Mouse (Mus musculus) heart, embryonic 15.5 days (tissue): ENCODE data around the gene Mfap4. TPM values are rescaled to one million over a fixed set of nuclear protein-coding genes. Genes with fewer than 3 reads are reported as not detected.

ENCODE experiments used
- ATAC-seq: fragments of 200-750 bp; cut with Nextera tagmentation; replicated peaks from 2 replicates; pipeline ENCODE4 v1.8.0; 2017; ENCODE audit warnings: low read depth, moderate TSS enrichment; ENCODE audit not compliant: insufficient number of reproducible peaks, insufficient read depth, low FRiP score
- H3K27ac ChIP-seq: fragments of 300-500 bp; sonication (generic); 2 replicates; pipeline ENCODE4 v1.5.1; 2015; ENCODE audit warnings: mild to moderate bottlenecking, inconsistent platforms
- H3K27me3 ChIP-seq: fragments of 300-500 bp; sonication (generic); 2 replicates; pipeline ENCODE4 v1.6.1; 2015; ENCODE audit warnings: inconsistent platforms
- H3K36me3 ChIP-seq: fragments of 300-500 bp; sonication (generic); 2 replicates; pipeline ENCODE4 v1.6.1; 2015; ENCODE audit warnings: mild to moderate bottlenecking, inconsistent platforms
- H3K4me1 ChIP-seq: fragments of 300-500 bp; sonication (generic); replicated peaks from 2 replicates; pipeline ENCODE4 v1.6.1; 2015; ENCODE audit warnings: inconsistent platforms
- H3K4me2 ChIP-seq: fragments of 300-500 bp; sonication (generic); 2 replicates; pipeline ENCODE4 v1.6.1; 2015; ENCODE audit warnings: inconsistent platforms, mild to moderate bottlenecking, moderate library complexity
- H3K4me3 ChIP-seq: fragments of 300-500 bp; sonication (generic); 2 replicates; pipeline ENCODE4 v1.5.1; 2015; ENCODE audit warnings: mild to moderate bottlenecking, inconsistent platforms
- H3K9ac ChIP-seq: fragments of 300-500 bp; sonication (generic); 2 replicates; pipeline ENCODE4 v1.6.1; 2015; ENCODE audit warnings: mild to moderate bottlenecking, inconsistent platforms
- H3K9me3 ChIP-seq: fragments of 300-500 bp; sonication (generic); replicated peaks from 2 replicates; pipeline ENCODE4 v1.6.1; 2016; ENCODE audit warnings: inconsistent platforms
- WGBS: fragments of 180-500 bp; shearing (Covaris S2); methylation state at CpG from one replicate; pipeline ENCODE4 v1.1.7; 2015; ENCODE audit warnings: mixed read lengths; 5-methylcytosine and 5-hydroxymethylcytosine counted together
- polyA plus RNA-seq: library from polyadenylated mRNA; unstranded; fragments of >200 nt; fragmentation: Nextera tagmentation; extraction: Ambion mirVana; gene quantifications from 2 replicates; pipeline ENCODE4 v1.2.1, GENCODE M21; 2015

The Mfap4 gene
- polyA plus RNA-seq, 1 experiment from 2014 or later = 160 TPM

DNA sequence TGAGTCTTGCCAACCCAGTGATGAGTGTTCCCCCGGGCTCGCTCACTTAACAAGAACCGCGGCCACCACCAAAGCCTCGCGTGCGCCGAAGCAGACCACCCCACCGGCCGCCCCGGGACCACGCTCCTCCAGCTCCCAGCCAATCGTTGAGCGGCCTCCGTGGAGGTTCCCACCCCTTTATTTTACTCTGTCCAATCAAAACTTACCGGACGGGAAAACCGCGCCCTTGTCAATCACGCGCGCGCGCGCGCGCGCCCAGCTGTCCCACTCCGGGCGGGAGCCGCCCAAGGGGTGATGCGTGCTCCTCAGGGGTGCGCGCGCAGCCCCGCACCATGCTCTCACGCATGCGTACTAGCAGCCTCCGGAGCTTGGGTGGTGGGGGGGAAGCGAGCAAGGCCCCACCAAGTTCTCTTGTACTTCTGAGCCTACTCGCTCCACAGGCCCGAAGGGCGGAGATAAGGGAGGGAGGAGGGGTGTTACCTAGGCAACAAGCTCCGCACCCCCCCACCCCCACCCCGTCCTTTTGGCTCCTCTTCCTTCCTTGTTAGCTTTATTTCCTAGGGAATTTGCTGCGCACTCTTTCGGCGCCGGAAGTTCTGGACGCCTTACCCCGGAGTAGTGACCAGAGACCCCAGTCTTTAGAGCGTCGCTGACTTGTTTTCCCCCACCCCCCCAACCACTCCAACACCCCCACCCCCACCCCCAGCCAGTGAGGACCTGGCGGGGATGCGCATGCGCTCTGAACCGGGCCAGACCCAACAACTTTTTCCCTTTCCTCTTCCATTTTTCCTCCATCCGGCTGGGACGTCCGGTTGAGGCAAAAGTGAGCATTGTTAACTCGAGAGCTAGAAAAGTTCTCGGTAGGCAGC lies 9.1 kb downstream of the Mfap4 start, which contains the start of gene Mapk7:
Gene Mapk7, minus strand, starts transcription at position 278 of the 869 bp plus-strand sequence.
- Histone ChIP-seq H3K4me2 (peak within 1 kb of the TSS; percentile 84), H3K36me3 (peaks cover 33% of the 10 kb centered on the region), H3K9ac (peak within 1 kb of the TSS; percentile 65), H3K4me3 (peak within 1 kb of the TSS; percentile 78), H3K27me3 (no peaks in the 10 kb centered on the region), H3K9me3 (no peaks in the 10 kb centered on the region), H3K4me1 (peaks cover 22% of the 10 kb centered on the region), H3K27ac (peak within 1 kb of the TSS; percentile 79)
- under 1% methylated on average over 61 of the region's 62 CpGs for WGBS
- ATAC-seq = peak; percentile 92

DNA sequence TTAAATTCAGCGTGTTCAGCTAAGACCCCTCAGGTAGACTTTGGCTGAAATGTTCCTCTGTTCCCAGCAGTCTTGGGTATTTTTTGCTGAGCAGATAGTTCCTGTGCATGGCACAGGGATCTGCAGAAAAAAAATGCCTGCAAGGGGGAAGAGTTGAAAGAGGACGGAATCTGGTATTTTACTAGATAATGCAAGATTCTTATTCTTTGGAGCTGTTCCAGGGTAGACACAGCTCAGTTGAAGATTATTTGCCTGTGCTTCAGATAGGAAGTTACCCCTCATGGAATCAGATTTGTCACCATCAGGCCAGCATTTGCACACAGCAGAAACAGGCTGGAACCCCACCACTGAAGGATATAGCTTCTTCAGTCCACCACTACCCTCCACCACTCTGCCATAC lies 10.3 kb downstream of the Mfap4 start:
- Histone ChIP-seq H3K27ac (peak overlapping the region; percentile 79; the same call in 1 of the 2 replicates), H3K27me3 (no peaks in the 10 kb centered on the region), H3K4me2 (no peak overlapping the region), H3K36me3 (peaks cover 22% of the 10 kb centered on the region), H3K4me3 (no peak overlapping the region), H3K9me3 (no peaks in the 10 kb centered on the region), H3K4me1 (peaks cover 27% of the 10 kb centered on the region), H3K9ac (no peak overlapping the region)
- 78% methylated on average over 2 of the region's 2 CpGs for WGBS
- no peak for ATAC-seq

DNA sequence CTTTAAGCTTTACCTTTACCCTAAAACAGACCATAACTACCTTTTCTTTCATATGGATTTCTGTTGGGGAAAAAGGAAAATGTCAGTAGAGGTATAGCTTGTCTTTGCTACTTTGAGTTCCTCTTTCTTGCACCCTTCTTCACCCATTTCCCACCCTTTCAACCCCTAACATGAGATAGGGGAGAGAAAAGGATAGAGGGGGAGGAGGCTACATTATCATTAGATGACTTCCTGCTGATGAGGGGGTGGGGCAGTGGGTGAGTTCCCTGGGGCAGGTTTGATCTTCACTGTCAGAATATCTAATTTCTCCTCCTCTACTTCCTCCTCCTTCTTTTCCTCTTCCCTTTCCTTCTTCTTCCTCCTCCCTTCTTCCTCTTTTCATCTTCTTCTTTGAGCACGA lies 12.3 kb downstream of the Mfap4 start:
- H3K27me3 ChIP-seq = no peaks in the 10 kb centered on the region
- no peaks in the 10 kb centered on the region for H3K9me3 ChIP-seq
- H3K4me1 ChIP-seq = peaks cover 27% of the 10 kb centered on the region
- no peak for ATAC-seq
- 85% methylated on average over 1 of the region's 1 CpGs for WGBS
- H3K27ac ChIP-seq = no peak overlapping the region
- H3K4me3 ChIP-seq = no peak overlapping the region
- no peak overlapping the region for H3K4me2 ChIP-seq
- peaks cover 4% of the 10 kb centered on the region for H3K36me3 ChIP-seq
- H3K9ac ChIP-seq = no peak overlapping the region

DNA sequence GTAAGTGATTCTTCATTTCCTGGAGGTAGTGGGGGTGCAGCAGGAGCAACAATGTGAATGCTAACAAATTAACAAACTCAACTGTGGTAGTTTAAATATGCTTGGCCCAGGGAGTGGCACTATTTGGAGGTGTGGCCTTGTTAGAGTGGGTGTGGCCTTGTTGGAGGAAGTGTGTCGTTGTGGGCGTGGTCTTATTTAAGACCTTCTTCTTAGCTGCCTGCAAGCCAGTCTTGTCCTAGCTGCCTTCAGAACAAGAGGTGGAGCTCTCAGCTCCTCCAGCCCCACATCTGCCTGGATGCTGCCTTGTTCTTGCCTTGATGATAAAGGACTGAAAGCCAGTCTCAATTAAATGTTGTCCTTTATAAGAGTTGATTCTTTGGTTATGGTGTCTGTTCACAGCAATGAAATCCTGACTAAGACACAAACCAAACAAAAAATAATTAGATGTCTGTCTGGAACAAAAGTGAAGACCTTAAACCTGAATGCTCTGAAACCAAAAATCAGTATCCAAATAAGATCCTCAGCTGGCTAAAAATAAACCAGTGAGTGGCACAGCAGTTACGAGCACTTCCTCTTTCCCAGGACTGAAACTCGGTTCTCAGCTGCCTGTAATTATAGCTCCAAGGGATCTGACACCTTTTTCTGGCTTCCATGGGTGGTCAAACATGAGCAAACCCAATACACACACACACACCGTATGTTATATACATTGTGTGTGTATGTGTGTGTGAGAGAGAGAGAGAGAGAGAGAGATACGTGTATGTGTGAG lies 13.7 kb downstream of the Mfap4 start:
- Histone ChIP-seq H3K27ac (peak overlapping the region; percentile 62), H3K27me3 (no peaks in the 10 kb centered on the region), H3K36me3 (no peaks in the 10 kb centered on the region), H3K4me3 (no peak overlapping the region), H3K4me1 (peaks cover 17% of the 10 kb centered on the region), H3K9me3 (no peaks in the 10 kb centered on the region), H3K9ac (no peak overlapping the region), H3K4me2 (no peak overlapping the region)
- 54% methylated on average over 6 of the region's 6 CpGs for WGBS
- ATAC-seq = no peak

DNA sequence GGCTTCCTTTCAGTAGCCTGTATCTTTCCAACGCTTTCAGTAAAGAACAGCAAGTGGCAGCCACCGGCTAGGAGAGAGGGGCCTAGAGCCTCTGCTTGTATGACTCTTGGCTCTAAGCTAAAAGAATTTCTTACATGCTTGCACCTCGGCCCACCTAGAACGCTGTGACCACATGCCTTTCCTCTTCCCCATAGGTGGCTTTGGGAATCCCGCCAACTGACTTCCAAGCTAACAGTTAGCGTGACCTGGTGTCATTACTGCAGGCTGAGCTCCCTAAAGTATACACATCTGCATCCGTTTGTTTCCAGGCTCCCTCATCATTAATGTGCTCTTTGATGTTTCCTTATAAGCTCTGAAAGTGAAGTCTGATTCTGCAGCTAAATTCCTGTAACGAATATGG lies 18.7 kb downstream of the Mfap4 start:
- H3K27me3 ChIP-seq = no peaks in the 10 kb centered on the region
- H3K4me1 ChIP-seq = peaks cover 17% of the 10 kb centered on the region
- no peak overlapping the region for H3K4me3 ChIP-seq
- H3K36me3 ChIP-seq = no peaks in the 10 kb centered on the region
- no peak overlapping the region for H3K27ac ChIP-seq
- WGBS = 75% methylated on average over 8 of the region's 8 CpGs
- H3K4me2 ChIP-seq = no peak overlapping the region
- H3K9me3 ChIP-seq = no peaks in the 10 kb centered on the region
- no peak for ATAC-seq
- no peak overlapping the region for H3K9ac ChIP-seq

DNA sequence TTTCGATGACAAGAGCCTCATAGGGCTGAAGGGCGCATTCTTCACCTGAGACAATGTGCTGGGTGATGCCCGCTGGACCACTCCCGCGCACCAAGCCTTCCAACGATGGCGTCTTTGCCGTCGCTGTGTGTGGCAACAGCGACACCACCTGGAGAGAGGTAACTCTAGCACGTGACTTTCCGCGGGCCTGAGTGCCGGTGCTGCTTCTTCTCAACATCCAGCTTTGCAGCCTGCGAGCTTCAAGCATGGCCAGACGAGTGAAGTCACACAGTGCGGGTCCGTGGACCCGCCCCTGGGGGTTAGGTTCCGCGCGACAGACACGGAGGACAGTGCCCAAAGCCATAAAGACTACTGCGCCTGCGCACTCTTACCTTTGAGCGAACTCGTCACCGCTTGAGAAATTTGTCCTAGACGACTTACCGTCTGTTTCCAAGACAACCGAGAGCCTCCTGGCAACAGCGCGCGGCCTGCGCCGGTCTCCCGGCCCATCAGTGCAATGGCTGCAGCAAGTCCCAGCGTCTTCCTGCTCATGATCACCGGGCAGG lies 19.6 kb downstream of the Mfap4 start, which contains the start of gene B9d1:
Gene B9d1, plus strand, starts transcription at position 432 of the 545 bp plus-strand sequence.
- H3K9me3 ChIP-seq = no peaks in the 10 kb centered on the region
- H3K27ac ChIP-seq = peak within 1 kb of the TSS; percentile 74
- under 1% methylated on average over 39 of the region's 39 CpGs for WGBS
- H3K4me1 ChIP-seq = peaks cover 11% of the 10 kb centered on the region
- H3K4me3 ChIP-seq = peak within 1 kb of the TSS; percentile 66
- ATAC-seq = peak; percentile 83
- no peaks in the 10 kb centered on the region for H3K36me3 ChIP-seq
- peak within 1 kb of the TSS; percentile 71 for H3K9ac ChIP-seq
- H3K27me3 ChIP-seq = no peaks in the 10 kb centered on the region
- H3K4me2 ChIP-seq = peak within 1 kb of the TSS; percentile 78

DNA sequence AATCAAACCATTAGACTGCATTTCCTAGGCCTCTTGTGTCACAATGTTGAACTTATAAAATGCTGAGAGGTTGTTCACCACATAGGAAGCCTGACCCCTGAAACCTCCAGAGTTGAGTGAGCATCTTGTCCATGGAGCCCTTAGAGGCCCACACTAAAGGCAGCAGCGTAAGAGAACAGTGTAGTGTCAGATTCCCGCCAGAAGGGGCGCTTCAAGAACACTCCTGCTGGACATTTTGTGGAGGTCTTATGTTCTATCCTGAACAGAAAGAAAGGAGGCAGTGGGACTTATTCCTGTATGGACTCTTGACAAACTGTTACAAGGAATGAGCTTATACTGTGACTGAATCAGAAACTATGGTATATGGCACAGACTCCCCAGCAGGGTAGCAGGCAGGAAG lies 29.7 kb downstream of the Mfap4 start:
- ATAC-seq = no peak
- H3K27me3 ChIP-seq = no peaks in the 10 kb centered on the region
- WGBS = 58% methylated on average over 3 of the region's 3 CpGs
- H3K27ac ChIP-seq = no peak overlapping the region
- H3K4me3 ChIP-seq = no peak overlapping the region
- H3K4me2 ChIP-seq = no peak overlapping the region
- no peaks in the 10 kb centered on the region for H3K9me3 ChIP-seq
- no peak overlapping the region for H3K9ac ChIP-seq
- H3K36me3 ChIP-seq = peaks cover 31% of the 10 kb centered on the region; the same call in 1 of the 2 replicates
- peaks cover 17% of the 10 kb centered on the region for H3K4me1 ChIP-seq

DNA sequence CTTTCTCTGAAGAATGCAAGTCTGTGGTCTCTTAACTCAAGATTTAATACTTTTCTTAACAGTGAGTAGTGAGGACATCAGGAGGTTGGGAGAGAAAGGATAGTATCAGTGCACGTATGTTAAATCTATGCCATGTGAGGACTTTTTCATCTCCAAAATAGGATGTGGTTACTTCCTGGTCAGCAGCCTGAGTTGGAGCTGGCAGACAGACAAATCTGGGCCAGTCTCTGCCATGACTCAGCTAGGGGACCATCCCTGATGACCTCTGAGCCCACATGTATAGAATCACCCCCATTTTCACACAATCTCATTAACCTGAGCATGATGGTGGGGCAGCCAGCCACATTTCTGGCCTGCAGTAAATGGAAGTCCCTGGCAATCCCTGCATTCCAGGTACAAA lies 32.7 kb downstream of the Mfap4 start:
- Histone ChIP-seq H3K27ac (no peak overlapping the region), H3K9ac (no peak overlapping the region), H3K9me3 (no peaks in the 10 kb centered on the region), H3K27me3 (no peaks in the 10 kb centered on the region), H3K36me3 (peaks cover 46% of the 10 kb centered on the region), H3K4me3 (no peak overlapping the region), H3K4me1 (peaks cover 17% of the 10 kb centered on the region), H3K4me2 (no peak overlapping the region)
- ATAC-seq = no peak
- WGBS = 79% methylated on average over 1 of the region's 1 CpGs

DNA sequence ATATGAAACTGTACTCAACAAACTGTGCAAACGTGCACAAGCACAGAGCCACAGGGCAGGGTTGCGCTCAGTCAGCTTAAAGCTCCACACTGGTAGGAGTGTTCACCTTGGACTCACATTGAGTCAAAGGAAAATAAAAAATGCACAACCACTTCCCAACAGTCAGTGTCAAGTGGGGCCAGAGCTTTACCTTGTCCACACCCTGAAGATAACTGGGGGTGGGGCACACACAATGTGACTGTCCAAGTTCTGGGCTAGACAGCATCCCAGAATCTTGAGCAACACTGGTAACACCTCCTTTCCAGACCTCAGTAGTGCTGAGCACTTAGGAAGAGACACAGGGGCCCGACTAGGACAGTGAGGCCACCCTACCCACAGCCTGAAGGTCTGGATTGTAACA lies 33.6 kb downstream of the Mfap4 start:
- peaks cover 38% of the 10 kb centered on the region for H3K36me3 ChIP-seq
- H3K9ac ChIP-seq = no peak overlapping the region
- peak overlapping the region; percentile 15; the same call in 1 of the 2 replicates for H3K27ac ChIP-seq
- H3K4me1 ChIP-seq = peaks cover 17% of the 10 kb centered on the region
- no peak for ATAC-seq
- H3K27me3 ChIP-seq = no peaks in the 10 kb centered on the region
- no peaks in the 10 kb centered on the region for H3K9me3 ChIP-seq
- H3K4me2 ChIP-seq = no peak overlapping the region
- H3K4me3 ChIP-seq = no peak overlapping the region
- 58% methylated on average over 3 of the region's 3 CpGs for WGBS

DNA sequence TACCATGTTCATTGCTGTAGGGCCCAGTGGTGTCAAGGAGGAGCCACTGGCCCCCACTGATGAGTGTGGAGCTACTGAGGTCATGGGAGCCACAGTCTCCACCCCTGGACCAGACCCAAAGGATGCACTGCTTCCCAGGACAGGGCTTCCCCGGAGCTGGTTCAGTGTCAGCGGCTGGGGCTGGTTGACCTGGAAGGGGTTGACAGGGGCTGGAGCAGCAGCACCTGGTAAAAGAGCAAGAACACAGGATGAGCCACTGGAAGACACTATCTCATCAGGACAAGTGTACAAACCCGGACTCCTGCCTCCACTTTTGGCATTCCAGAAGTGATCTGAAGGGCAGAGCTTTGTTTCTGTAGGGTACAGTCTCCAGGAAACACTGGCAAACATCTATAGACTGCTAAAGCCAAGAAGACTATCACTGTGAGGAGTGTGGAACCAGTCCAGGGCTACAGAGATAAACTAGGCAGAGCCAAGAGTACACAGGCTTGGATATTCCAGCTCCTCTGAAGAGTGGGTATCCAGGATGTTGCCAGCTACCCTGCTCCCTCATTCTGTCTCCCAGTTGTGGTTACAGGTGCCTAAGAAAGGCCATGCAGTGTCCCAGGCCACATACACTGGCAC lies 34.4 kb downstream of the Mfap4 start:
- ATAC-seq = 0 out of 2 replicates have a peak, but pooled peaks have one; percentile 22
- Histone ChIP-seq H3K4me3 (no peak overlapping the region), H3K4me1 (peaks cover 17% of the 10 kb centered on the region), H3K36me3 (peaks cover 37% of the 10 kb centered on the region), H3K9ac (no peak overlapping the region), H3K27ac (no peak overlapping the region), H3K4me2 (no peak overlapping the region), H3K9me3 (no peaks in the 10 kb centered on the region), H3K27me3 (no peaks in the 10 kb centered on the region)
- WGBS = 83% methylated on average over 3 of the region's 3 CpGs

DNA sequence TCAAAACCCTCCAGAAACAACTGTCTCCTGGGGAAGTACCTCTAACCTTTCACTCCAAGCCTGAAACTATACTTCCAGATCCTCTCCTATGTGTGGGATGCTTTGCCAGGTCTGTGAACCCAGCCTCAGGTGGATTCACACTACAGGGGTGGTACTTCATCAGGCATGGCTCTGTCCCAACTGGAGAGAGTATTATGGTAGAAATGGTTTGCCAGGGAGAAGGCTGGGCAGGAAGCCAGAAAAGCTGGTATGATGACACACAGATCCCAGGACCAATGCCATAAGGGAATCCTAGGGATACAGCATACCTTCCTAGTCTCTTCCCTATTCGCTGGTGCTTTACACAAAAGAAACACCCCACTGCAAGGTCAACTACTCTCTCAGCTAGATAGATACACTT lies 41.6 kb downstream of the Mfap4 start:
- H3K4me1 ChIP-seq = peaks cover 3% of the 10 kb centered on the region; the same call in 1 of the 2 replicates
- H3K9ac ChIP-seq = no peak overlapping the region
- no peak overlapping the region for H3K27ac ChIP-seq
- no peaks in the 10 kb centered on the region for H3K27me3 ChIP-seq
- peaks cover 16% of the 10 kb centered on the region; the same call in 1 of the 2 replicates for H3K36me3 ChIP-seq
- ATAC-seq = no peak
- no peaks in the 10 kb centered on the region for H3K9me3 ChIP-seq
- WGBS = 65% methylated on average over 1 of the region's 1 CpGs
- no peak overlapping the region for H3K4me2 ChIP-seq
- no peak overlapping the region for H3K4me3 ChIP-seq
